Mouse (Mus musculus) cerebellum, adult 2 months (tissue): ENCODE data around the gene Gm4869.

ENCODE experiments used
- CTCF ChIP-seq: fragments of 200-500 bp; IDR thresholded peaks from 2 replicates; pipeline ENCODE4 v1.5.1; 2011; ENCODE audit warnings: low read depth, mild to moderate bottlenecking, control low read depth, low read length, moderate library complexity, borderline replicate concordance; ENCODE audit not compliant: insufficient read depth
- POLR2A ChIP-seq: fragments of 200-500 bp; IDR thresholded peaks from 2 replicates; pipeline ENCODE4 v1.6.1; 2011; ENCODE audit warnings: low read length, control low read depth, borderline replicate concordance; ENCODE audit not compliant: insufficient read depth

DNA sequence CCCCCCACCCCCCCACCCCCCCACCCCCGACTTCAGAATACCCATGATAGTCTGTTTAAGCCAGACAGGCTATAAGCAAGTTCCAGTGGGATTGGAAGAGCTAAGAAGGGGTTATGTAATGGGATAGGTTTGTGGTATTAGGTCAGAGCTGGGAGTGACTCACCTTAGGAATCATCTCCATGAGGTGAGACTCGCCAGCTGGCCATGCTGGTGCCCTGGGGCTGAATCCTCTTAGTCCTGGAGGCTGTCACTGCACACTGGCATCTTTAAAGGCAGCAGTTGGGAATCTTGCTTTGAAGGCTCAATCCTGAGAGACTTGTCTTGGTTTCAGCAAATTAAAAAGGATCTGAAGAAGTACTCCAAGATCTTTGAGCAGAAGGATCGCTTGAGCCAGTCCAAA is 4.0 kb upstream of the Gm4869 start:
- TF ChIP-seq CTCF (no peak), POLR2A (no peak)
